Mouse (Mus musculus): ENCODE measurements around the gene Ttc28. TPM values are rescaled to one million over a fixed set of nuclear protein-coding genes. Genes with fewer than 3 reads are reported as not detected.

Ttc28 gene
- total and polyA plus RNA-seq, 3 experiments: 1.1 to 1.8 TPM; not detected in 1

- Histone ChIP-seq H3K9ac (ENCODE audit: control insufficient read depth, low read depth, low read length, poor library complexity, severe bottlenecking) (no peak overlapping the region), H3K27me3 (ENCODE audit: control insufficient read depth in 1 of 2, insufficient read depth in 2 of 2, low read length in 2 of 2) (no peaks in the 10 kb centered on the region), H3K27ac (ENCODE audit: control insufficient read depth, low read depth, low read length) (no peak overlapping the region), H3K79me2 (ENCODE audit: control insufficient read depth, insufficient read depth, low read length, poor library complexity) (no peaks in the 10 kb centered on the region), H3K4me1 (ENCODE audit: control insufficient read depth in 1 of 2, insufficient read depth in 2 of 2, low read length in 2 of 2) (no peaks in the 10 kb centered on the region), H3K36me3 (ENCODE audit: control insufficient read depth in 1 of 2, insufficient read depth in 2 of 2, low read length in 2 of 2) (no peaks in the 10 kb centered on the region), H3K4me3 (ENCODE audit: control insufficient read depth in 1 of 2, insufficient read depth in 1 of 2, low read depth in 2 of 2, low read length in 2 of 2) (no peak overlapping the region), H3K9me3 (replicated peaks; ENCODE audit: insufficient read depth, low read length) (no peaks in the 10 kb centered on the region)
- TF ChIP-seq E2F4 (IDR thresholded peaks at IDR 0.05; ENCODE audit: borderline replicate concordance, low read depth, low read length) (no peak), ETS1 (IDR thresholded peaks at IDR 0.05; ENCODE audit: low read depth, low read length) (no peak), MAZ (IDR thresholded peaks at IDR 0.05; ENCODE audit: low read depth, low read length) (no peak), GABPA (IDR thresholded peaks at IDR 0.05; ENCODE audit: low read depth, low read length) (no peak), MYC (IDR thresholded peaks at IDR 0.05; ENCODE audit: low read depth, low read length) (no peak)
- no peak for DNase-seq (ENCODE audit: low read depth, low spot score)
Measured at GRCm38 (mm10) chr5:111069931-111070330, 190.3 kb downstream of the Ttc28 start.

GRCm38 (mm10) chr5:111070361-111070760 is 190.8 kb downstream of the Ttc28 start:
- Histone ChIP-seq H3K27me3 (ENCODE audit: control insufficient read depth in 1 of 2, insufficient read depth in 2 of 2, low read length in 2 of 2) (no peaks in the 10 kb centered on the region), H3K9ac (ENCODE audit: control insufficient read depth, low read depth, low read length, poor library complexity, severe bottlenecking) (no peak overlapping the region), H3K27ac (ENCODE audit: control insufficient read depth, low read depth, low read length) (no peak overlapping the region), H3K79me2 (ENCODE audit: control insufficient read depth, insufficient read depth, low read length, poor library complexity) (no peaks in the 10 kb centered on the region), H3K4me1 (ENCODE audit: control insufficient read depth in 1 of 2, insufficient read depth in 2 of 2, low read length in 2 of 2) (no peaks in the 10 kb centered on the region), H3K4me3 (ENCODE audit: control insufficient read depth in 1 of 2, insufficient read depth in 1 of 2, low read depth in 2 of 2, low read length in 2 of 2) (no peak overlapping the region), H3K9me3 (replicated peaks; ENCODE audit: insufficient read depth, low read length) (no peaks in the 10 kb centered on the region), H3K36me3 (ENCODE audit: control insufficient read depth in 1 of 2, insufficient read depth in 2 of 2, low read length in 2 of 2) (no peaks in the 10 kb centered on the region)
- TF ChIP-seq SMC3 (IDR thresholded peaks at IDR 0.05; ENCODE audit: low read depth, low read length): no peak
- TF ChIP-seq CTCF (IDR thresholded peaks at IDR 0.05 in 2 of 3, conservative IDR thresholded peaks at IDR 0.05 in 1 of 3; ENCODE audit: control insufficient read depth in 1 of 3, insufficient read depth in 1 of 3, low read depth in 2 of 3, low read length in 3 of 3, poor library complexity in 1 of 3, severe bottlenecking in 1 of 3): no peak
- TF ChIP-seq TCF12 (IDR thresholded peaks at IDR 0.05; ENCODE audit: low read depth, low read length): no peak
- no peak for TF ChIP-seq E2F4 (IDR thresholded peaks at IDR 0.05; ENCODE audit: borderline replicate concordance, low read depth, low read length)
- no peak for TF ChIP-seq MAFK (IDR thresholded peaks at IDR 0.05; ENCODE audit: borderline replicate concordance, low read depth, low read length)
- no peak for TF ChIP-seq MYC (IDR thresholded peaks at IDR 0.05; ENCODE audit: low read depth, low read length)
- no peak for TF ChIP-seq EP300 (IDR thresholded peaks at IDR 0.05; ENCODE audit: low read depth in 1 of 2, low read length in 2 of 2)
- no peak for TF ChIP-seq NRF1 (IDR thresholded peaks at IDR 0.05; ENCODE audit: insufficient read depth, low read depth, low read length, poor library complexity, severe bottlenecking)
- DNase-seq (ENCODE audit: low read depth, low spot score): no peak

DNA sequence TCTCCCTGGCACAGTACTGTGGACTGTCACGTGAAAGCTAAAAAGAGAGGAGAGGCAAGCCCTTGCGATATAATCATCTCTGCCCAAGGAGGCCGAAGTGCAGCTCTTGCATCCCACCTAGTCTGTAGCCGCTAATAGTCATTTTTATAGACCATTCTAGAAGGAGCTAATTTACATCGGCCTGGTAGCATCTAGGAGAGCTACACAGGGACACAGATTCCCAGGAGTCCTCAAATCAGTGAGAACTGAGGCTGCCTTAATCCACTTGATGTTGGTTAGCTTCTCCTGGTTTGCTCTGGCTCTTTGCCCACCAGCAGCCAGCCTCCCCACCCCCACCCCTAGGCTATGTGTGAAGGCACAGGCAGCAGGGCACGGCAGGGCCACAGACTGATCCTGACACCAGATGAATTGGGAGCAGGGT is 193.7 kb downstream of the Ttc28 start:
- H3K36me3 ChIP-seq (ENCODE audit: control insufficient read depth in 1 of 2, insufficient read depth in 2 of 2, low read length in 2 of 2): no peaks in the 10 kb centered on the region
- TF ChIP-seq ZC3H11A (IDR thresholded peaks at IDR 0.05; ENCODE audit: low read depth, low read length) (no peak), TAL1 (IDR thresholded peaks at IDR 0.05; ENCODE audit: low read length) (no peak), MEF2A (IDR thresholded peaks at IDR 0.05; ENCODE audit: extremely low read depth, insufficient replicate concordance, low read depth, low read length, poor library complexity, severe bottlenecking) (no peak), ZMIZ1 (IDR thresholded peaks at IDR 0.05; ENCODE audit: low read depth, low read length) (no peak), SMC3 (IDR thresholded peaks at IDR 0.05; ENCODE audit: low read depth, low read length) (no peak), POLR2AphosphoS5 (IDR thresholded peaks at IDR 0.05; ENCODE audit: borderline replicate concordance, low read depth, low read length) (no peak), SIN3A (IDR thresholded peaks at IDR 0.05; ENCODE audit: low read length) (no peak), MAFK (IDR thresholded peaks at IDR 0.05; ENCODE audit: borderline replicate concordance, low read depth, low read length) (no peak), EP300 (IDR thresholded peaks at IDR 0.05; ENCODE audit: low read depth in 1 of 2, low read length in 2 of 2) (no peak), NELFE (IDR thresholded peaks at IDR 0.05; ENCODE audit: low read depth, low read length) (no peak)
- DNase-seq (ENCODE audit: low read depth, low spot score): no peak
- no peak overlapping the region for H3K4me3 ChIP-seq (ENCODE audit: control insufficient read depth in 1 of 2, insufficient read depth in 1 of 2, low read depth in 2 of 2, low read length in 2 of 2)
- no peaks in the 10 kb centered on the region for H3K27me3 ChIP-seq (ENCODE audit: control insufficient read depth in 1 of 2, insufficient read depth in 2 of 2, low read length in 2 of 2)
- H3K27ac ChIP-seq (ENCODE audit: control insufficient read depth, low read depth, low read length): no peak overlapping the region
- H3K9ac ChIP-seq (ENCODE audit: control insufficient read depth, low read depth, low read length, poor library complexity, severe bottlenecking): no peak overlapping the region
- H3K4me1 ChIP-seq (ENCODE audit: control insufficient read depth in 1 of 2, insufficient read depth in 2 of 2, low read length in 2 of 2): no peaks in the 10 kb centered on the region
- H3K79me2 ChIP-seq (ENCODE audit: control insufficient read depth, insufficient read depth, low read length, poor library complexity): no peaks in the 10 kb centered on the region
- H3K9me3 ChIP-seq (replicated peaks; ENCODE audit: insufficient read depth, low read length): no peaks in the 10 kb centered on the region

Measured in MEL (cell line).